Comparison of ENCODE assay signal across 8 mouse cellular contexts in genomic region chr13:95892611-95893145, GRCm38 (mm10). TPM values are rescaled to one million over a fixed set of nuclear protein-coding genes. Genes with fewer than 3 reads are reported as not detected.
DNase-seq lines count a peak whose midpoint lies in the region; ATAC-seq and TF ChIP-seq lines count a peak whose summit lies in the region.

No protein-coding gene starts in this region.

- WGBS in intestine, embryonic 14.5 days = 22% methylated on average over 12 of the region's 12 CpGs
- WGBS in lung, adult 2 months = 24% methylated on average over 12 of the region's 12 CpGs

- no peaks in the 10 kb centered on the region for H3K27me3 ChIP-seq in intestine, embryonic 14.5 days (replicated peaks; ENCODE audit: control insufficient read depth, insufficient read depth, low read length)

- no peaks in the 10 kb centered on the region for H3K9me3 ChIP-seq in intestine, embryonic 14.5 days (ENCODE audit: control insufficient read depth, low read length)

- H3K9ac ChIP-seq in intestine, embryonic 14.5 days (ENCODE audit: low read length) = peak overlapping the region; percentile 77

- no peak for TF ChIP-seq CTCF in lung, adult 2 months (IDR thresholded peaks at IDR 0.05; ENCODE audit: insufficient read depth, low read length)

- H3K27ac ChIP-seq in intestine, embryonic 14.5 days (ENCODE audit: low read depth) = peak overlapping the region; percentile 39; the same call in 1 of the 2 replicates

- no peak for TF ChIP-seq POLR2A in lung, adult 2 months (IDR thresholded peaks at IDR 0.05; ENCODE audit: borderline replicate concordance, extremely low read depth, low read depth, low read length)

- peak overlapping the region; percentile 74 for H3K4me3 ChIP-seq in intestine, embryonic 14.5 days (ENCODE audit: low read depth, low read length)
- H3K4me3 ChIP-seq in lung, adult 2 months (replicated peaks; ENCODE audit: extremely low read depth, low read depth, low read length) = peak overlapping the region; percentile 49

- peak; percentile 14 to 33 for DNase-seq in adrenal gland, postnatal 36 days
- DNase-seq in adrenal gland, adult 8-10 months = no peak
- peak; percentile 58 for DNase-seq in embryo, embryonic 10.5 days (ENCODE audit: low spot score)
- DNase-seq in intestine, embryonic 14.5 days (ENCODE audit: low spot score) = peak; percentile 58
- no peak for DNase-seq in lung, adult 2 months
- DNase-seq in retina, postnatal 1 day = peak; percentile 68
- DNase-seq in gastrocnemius, postnatal 25 days = no peak
- no peak for DNase-seq in ovary, postnatal 36 days (ENCODE audit: low spot score)

- no peak for ATAC-seq in intestine, embryonic 14.5 days (replicated peaks; ENCODE audit: low FRiP score, low TSS enrichment, low read depth)

- H3K4me2 ChIP-seq in intestine, embryonic 14.5 days (ENCODE audit: low read length) = peak overlapping the region; percentile 89

- H3K36me3 ChIP-seq in intestine, embryonic 14.5 days (ENCODE audit: control insufficient read depth, insufficient read depth, low read length) = no peaks in the 10 kb centered on the region

- peaks cover 15% of the 10 kb centered on the region for H3K4me1 ChIP-seq in intestine, embryonic 14.5 days (replicated peaks; ENCODE audit: control insufficient read depth, insufficient read depth, low read length)
- no peaks in the 10 kb centered on the region for H3K4me1 ChIP-seq in lung, adult 2 months (ENCODE audit: control insufficient read depth, insufficient read depth, low read length)

RNA-seq across cellular contexts. Expression of gene Iqgap2, which starts 1.0 kb away (rescaled TPM):
- total RNA-seq in adrenal gland, postnatal 36 days (2021) = 100 to 1,000 TPM; 149 to 229 TPM
- total RNA-seq in adrenal gland, adult 8-10 months (2022) = 100 to 1,000 TPM; 141 to 294 (median 213) TPM
- polyA plus RNA-seq in intestine, embryonic 14.5 days (2014; fragmentation: Nextera tagmentation; extraction: Ambion mirVana) = 24.7 and 26.2 TPM in 2 replicates
- 1.7 and 2.4 TPM in 2 replicates for polyA plus RNA-seq in lung, adult 2 months (2012; rRNA removed)
- 1 to 10 TPM; 1.5 to 2.0 TPM for total RNA-seq in gastrocnemius, postnatal 25 days (2021)

Comparison
In these comparisons a context has a peak if more than half of its experiments do, and no peak if none do; other contexts are left out.
1. DNase-seq: peak in adrenal gland, postnatal 36 days (2 of 2), embryo, embryonic 10.5 days (single experiment), intestine, embryonic 14.5 days (single experiment) and retina, postnatal 1 day (single experiment); none in adrenal gland, adult 8-10 months (single experiment), lung, adult 2 months (single experiment), gastrocnemius, postnatal 25 days (single experiment) and ovary, postnatal 36 days (single experiment).
2. RNA of gene Iqgap2, which starts 1.0 kb away (total RNA-seq): 141 to 294 TPM in adrenal gland, adult 8-10 months and 149 to 229 TPM in adrenal gland, postnatal 36 days; 1.5 to 2.0 TPM in gastrocnemius, postnatal 25 days; every median in the first group is over 10 times any median in the second.